Mouse (Mus musculus) brown adipose tissue, adult 24 weeks (tissue): ENCODE data around the gene Zdhhc21. TPM values are rescaled to one million over a fixed set of nuclear protein-coding genes. Genes with fewer than 3 reads are reported as not detected.

Experiments used
- H3K27ac ChIP-seq: fragments of 200-500 bp; replicated peaks from 2 replicates; pipeline ENCODE4 v1.5.1; 2012; ENCODE audit warnings: low read depth, mild to moderate bottlenecking, low read length
- H3K4me1 ChIP-seq: fragments of 200-500 bp; 2 replicates; pipeline ENCODE4 v1.6.1; 2012; ENCODE audit warnings: low read length, mixed read lengths; ENCODE audit not compliant: control insufficient read depth, insufficient read depth, insufficient read length
- H3K4me3 ChIP-seq: fragments of 200-500 bp; 2 replicates; pipeline ENCODE4 v1.5.1; 2012; ENCODE audit warnings: low read depth, mild to moderate bottlenecking, low read length, moderate library complexity; ENCODE audit not compliant: insufficient read depth
- polyA plus RNA-seq: library from polyadenylated mRNA; stranded (reverse); fragments of >200 nt; gene quantifications from 2 replicates; pipeline ENCODE4 v1.2.4, GENCODE M21; 2012; ENCODE audit not compliant: missing spikeins, insufficient read depth, insufficient read length

Zdhhc21 gene
- polyA plus RNA-seq, 1 experiment: 3.6 TPM

- no peaks in the 10 kb centered on the region for H3K4me1 ChIP-seq
- no peak overlapping the region for H3K27ac ChIP-seq
- no peak overlapping the region for H3K4me3 ChIP-seq
These were observed 15.0 kb upstream of the Zdhhc21 start for GRCm38 (mm10) chr4:82874791-82875190.

- no peak overlapping the region for H3K27ac ChIP-seq
- H3K4me1 ChIP-seq: no peaks in the 10 kb centered on the region
- H3K4me3 ChIP-seq: no peak overlapping the region
These were observed 12.8 kb upstream of the Zdhhc21 start for GRCm38 (mm10) chr4:82872548-82872947.

- Histone ChIP-seq H3K27ac (no peak overlapping the region), H3K4me1 (no peaks in the 10 kb centered on the region)
These were observed 12.4 kb upstream of the Zdhhc21 start for GRCm38 (mm10) chr4:82872121-82872520.

DNA sequence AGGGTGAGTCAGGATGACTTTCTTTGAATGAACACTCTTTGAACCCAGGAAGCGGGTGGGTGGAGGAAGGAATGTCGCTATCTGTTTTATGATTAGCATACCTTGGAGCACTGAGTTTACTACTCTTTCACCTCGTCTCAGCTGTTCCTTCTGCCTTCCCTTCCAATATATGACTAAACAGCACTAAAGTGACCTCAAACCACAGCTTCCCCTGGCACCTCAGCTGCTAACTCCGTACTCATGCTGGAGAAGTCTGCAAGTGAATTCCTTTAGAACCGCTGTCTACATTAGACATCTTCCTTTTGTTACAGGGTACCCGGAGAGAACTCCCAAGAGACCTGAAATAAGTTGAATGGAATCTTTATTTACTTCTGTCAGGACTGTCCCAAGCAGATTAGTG lies 11.2 kb upstream of the Zdhhc21 start:
- no peaks in the 10 kb centered on the region for H3K4me1 ChIP-seq
- no peak overlapping the region for H3K27ac ChIP-seq
- no peak overlapping the region for H3K4me3 ChIP-seq

More at GRCm38 (mm10) chr4:82872121-82872520, 12.4 kb upstream of the Zdhhc21 start:
- H3K4me3 ChIP-seq: no peak overlapping the region

DNA sequence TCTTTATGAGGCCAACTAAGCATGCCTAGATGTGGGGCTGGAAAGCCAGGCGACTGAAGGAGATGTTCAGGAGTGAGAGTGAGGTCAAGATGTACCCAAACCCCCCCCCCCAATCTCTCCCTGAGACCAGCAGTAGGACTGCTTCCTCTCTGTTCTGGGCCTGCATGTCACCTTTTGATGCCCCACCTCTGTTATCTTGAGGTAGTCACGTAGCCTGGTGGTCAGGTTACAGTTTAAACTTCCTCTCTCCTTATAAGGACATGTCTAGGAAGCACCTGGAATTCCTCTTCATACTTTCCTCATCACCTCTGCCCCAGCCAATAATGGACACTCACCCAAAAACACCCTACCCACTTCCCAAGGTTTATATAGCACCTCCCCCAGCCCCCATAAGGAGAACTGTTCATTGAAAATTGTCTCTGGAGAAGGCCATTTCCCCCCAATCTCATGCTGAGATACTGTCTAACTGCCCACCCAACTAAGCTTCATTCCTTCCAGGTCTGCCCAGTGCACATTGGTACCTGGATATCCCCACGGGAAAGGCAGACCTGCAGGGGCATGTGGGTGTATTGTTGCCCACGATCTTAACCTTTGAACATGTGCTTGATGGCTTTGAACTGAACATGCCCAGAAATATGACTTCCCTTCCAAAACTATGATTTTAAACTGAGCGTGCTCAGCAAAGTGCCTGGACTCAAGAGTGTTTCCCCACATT lies 8.1 kb upstream of the Zdhhc21 start:
- Histone ChIP-seq H3K27ac (no peak overlapping the region), H3K4me3 (no peak overlapping the region), H3K4me1 (no peaks in the 10 kb centered on the region)

GRCm38 (mm10) chr4:82867111-82867510 lies 7.4 kb upstream of the Zdhhc21 start:
- no peak overlapping the region for H3K4me3 ChIP-seq
- no peak overlapping the region for H3K27ac ChIP-seq
- H3K4me1 ChIP-seq: no peaks in the 10 kb centered on the region

GRCm38 (mm10) chr4:82864974-82865699 lies 5.4 kb upstream of the Zdhhc21 start:
- Histone ChIP-seq H3K4me1 (no peaks in the 10 kb centered on the region), H3K4me3 (no peak overlapping the region), H3K27ac (no peak overlapping the region)

GRCm38 (mm10) chr4:82863316-82863715 lies 3.6 kb upstream of the Zdhhc21 start:
- Histone ChIP-seq H3K4me3 (no peak overlapping the region), H3K4me1 (no peaks in the 10 kb centered on the region), H3K27ac (no peak overlapping the region)

DNA sequence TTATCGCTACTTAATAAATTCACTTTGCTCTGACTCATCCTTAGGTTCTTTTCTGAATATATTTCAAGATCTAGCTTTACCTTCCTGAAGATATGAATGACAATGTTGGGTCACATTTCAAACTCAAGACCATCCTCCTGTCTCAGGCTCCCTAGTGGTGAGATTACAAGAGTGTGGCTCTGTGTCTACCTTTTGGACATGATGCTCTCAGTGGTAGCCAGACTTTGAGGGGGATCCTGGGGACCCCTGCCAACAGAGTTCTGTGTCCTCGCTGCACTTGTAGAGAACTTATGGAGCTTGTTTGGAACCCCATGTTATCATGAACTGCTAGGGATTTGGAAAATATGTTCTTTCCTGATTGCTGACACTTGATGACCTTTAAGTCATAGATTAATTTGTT lies 1.7 kb upstream of the Zdhhc21 start:
- H3K4me1 ChIP-seq: no peaks in the 10 kb centered on the region
- no peak overlapping the region for H3K27ac ChIP-seq
- no peak overlapping the region for H3K4me3 ChIP-seq

- H3K4me1 ChIP-seq: no peaks in the 10 kb centered on the region
- H3K27ac ChIP-seq: no peak overlapping the region
- no peak overlapping the region for H3K4me3 ChIP-seq
These were observed 808 bp upstream of the Zdhhc21 start for GRCm38 (mm10) chr4:82860566-82860965.

GRCm38 (mm10) chr4:82858431-82859010 lies 1.2 kb downstream of the Zdhhc21 start:
- H3K4me1 ChIP-seq: no peaks in the 10 kb centered on the region
- peak overlapping the region; percentile 88 for H3K4me3 ChIP-seq
- H3K27ac ChIP-seq: no peak overlapping the region

DNA sequence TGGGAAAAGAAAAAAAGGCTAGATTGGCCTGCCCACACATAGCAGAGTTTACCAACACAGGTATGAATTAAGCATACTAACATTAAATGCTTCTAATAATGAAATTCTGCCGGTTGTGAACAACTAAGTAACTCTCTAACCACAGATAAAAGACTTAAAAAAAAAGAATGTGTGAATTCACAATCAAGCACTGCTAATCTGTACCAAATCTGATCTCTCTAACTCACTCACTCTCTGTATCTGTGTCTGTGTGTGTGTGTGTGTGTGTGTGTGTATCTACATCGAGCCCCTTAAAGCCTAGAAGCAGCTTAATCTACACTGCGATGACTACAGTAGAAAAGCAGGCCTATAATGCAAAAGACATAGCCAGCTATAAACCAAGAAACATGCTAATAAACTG lies 2.8 kb downstream of the Zdhhc21 start:
- H3K27ac ChIP-seq: no peak overlapping the region

GRCm38 (mm10) chr4:82853809-82854208 lies 5.9 kb downstream of the Zdhhc21 start:
- Histone ChIP-seq H3K4me3 (no peak overlapping the region), H3K27ac (no peak overlapping the region), H3K4me1 (no peaks in the 10 kb centered on the region)

More for the DNA sequence above, 2.8 kb downstream of the Zdhhc21 start:
- H3K4me1 ChIP-seq: no peaks in the 10 kb centered on the region
- no peak overlapping the region for H3K4me3 ChIP-seq

- Histone ChIP-seq H3K4me1 (no peaks in the 10 kb centered on the region), H3K27ac (no peak overlapping the region), H3K4me3 (no peak overlapping the region)
These were observed 11.1 kb downstream of the Zdhhc21 start for GRCm38 (mm10) chr4:82848552-82849234.

DNA sequence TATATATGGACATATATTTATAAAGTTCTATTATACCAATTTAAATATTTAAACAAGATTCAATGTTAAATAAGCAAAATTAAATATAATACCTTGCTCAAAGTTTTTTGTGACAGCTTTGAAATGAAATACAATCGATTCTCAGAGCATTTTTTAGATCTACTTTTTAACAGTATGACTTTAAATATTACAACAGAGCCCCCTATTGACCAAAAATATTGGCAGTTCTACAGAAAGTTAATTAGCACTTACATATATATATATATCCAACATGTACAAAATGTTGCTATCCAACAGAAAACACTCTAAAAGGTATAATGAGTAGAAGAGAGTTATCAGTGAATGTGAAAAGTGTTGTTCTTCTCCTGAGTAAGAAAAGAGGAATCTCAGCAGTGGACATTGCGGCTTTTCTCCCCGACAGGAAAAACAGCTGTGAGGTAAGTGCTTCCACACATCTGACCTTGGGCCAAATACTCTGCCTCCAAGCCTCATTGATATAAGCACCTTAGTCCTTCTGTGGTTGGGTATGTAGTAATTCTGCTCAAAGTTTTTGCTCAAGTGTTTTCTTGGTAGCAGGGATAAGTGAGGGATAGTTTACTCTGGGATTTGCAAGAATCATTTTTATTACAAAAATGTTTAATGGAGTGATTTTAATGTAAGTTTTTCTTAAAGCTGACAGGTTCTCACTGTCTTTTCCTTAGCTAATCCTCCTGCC lies 22.1 kb downstream of the Zdhhc21 start:
- Histone ChIP-seq H3K4me1 (no peaks in the 10 kb centered on the region), H3K4me3 (no peak overlapping the region), H3K27ac (no peak overlapping the region)
